8 mouse cellular contexts compared by ENCODE assay signal in the genomic region with DNA sequence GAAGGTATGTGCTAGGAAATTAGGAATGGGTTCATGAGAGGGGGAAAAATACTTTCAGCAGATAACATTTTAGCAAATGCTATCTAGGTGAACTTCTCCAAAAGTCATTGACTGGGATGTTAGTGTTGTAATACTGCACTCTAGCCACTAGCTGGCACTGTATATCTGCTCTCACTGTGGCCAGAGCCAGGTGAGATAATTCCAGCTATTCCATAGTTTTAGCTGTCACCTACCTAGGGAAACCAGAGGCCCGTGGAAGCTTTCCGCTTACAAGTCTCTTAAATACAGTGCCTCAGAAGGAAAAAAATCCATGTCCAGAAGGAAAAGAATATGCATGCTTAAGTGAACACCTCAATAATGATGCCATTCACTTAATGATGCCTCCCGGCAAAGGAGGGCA. TPM values are rescaled to one million over a fixed set of nuclear protein-coding genes. Genes with fewer than 3 reads are reported as not detected.
DNase-seq lines count a peak whose midpoint lies in the region; ATAC-seq and TF ChIP-seq lines count a peak whose summit lies in the region.

No protein-coding gene starts in this region.

- no peak overlapping the region for H3K27ac ChIP-seq in forebrain, embryonic 13.5 days
- no peak overlapping the region for H3K27ac ChIP-seq in forebrain, embryonic 15.5 days (replicated peaks)
- H3K27ac ChIP-seq in testis, adult 2 months (ENCODE audit: control insufficient read depth, insufficient read depth, low read depth, low read length) = no peak overlapping the region
- H3K27ac ChIP-seq in stomach, postnatal 0 days (replicated peaks) = no peak overlapping the region

- peak; percentile 29; the same call in 1 of the 2 replicates for TF ChIP-seq CTCF in testis, adult 2 months (IDR thresholded peaks at IDR 0.05; ENCODE audit: control insufficient read depth, insufficient read depth, insufficient replicate concordance, low read depth, low read length)
- TF ChIP-seq CTCF in stomach, postnatal 0 days (IDR thresholded peaks at IDR 0.05; ENCODE audit: low read depth) = peak; percentile 94

- H3K27me3 ChIP-seq in forebrain, embryonic 13.5 days = no peaks in the 10 kb centered on the region
- H3K27me3 ChIP-seq in forebrain, embryonic 15.5 days = no peaks in the 10 kb centered on the region
- H3K27me3 ChIP-seq in testis, adult 2 months (ENCODE audit: control insufficient read depth, insufficient read depth, low read length) = no peaks in the 10 kb centered on the region
- no peaks in the 10 kb centered on the region for H3K27me3 ChIP-seq in stomach, postnatal 0 days (ENCODE audit: control insufficient read depth, insufficient read depth, low read length)

- no peak overlapping the region for H3K4me2 ChIP-seq in forebrain, embryonic 13.5 days
- H3K4me2 ChIP-seq in forebrain, embryonic 15.5 days (replicated peaks) = no peak overlapping the region
- no peak overlapping the region for H3K4me2 ChIP-seq in stomach, postnatal 0 days (replicated peaks; ENCODE audit: low read depth)

- no peak for TF ChIP-seq POLR2A in testis, adult 2 months (IDR thresholded peaks at IDR 0.05; ENCODE audit: control insufficient read depth, low read depth, low read length)

- H3K9ac ChIP-seq in forebrain, embryonic 13.5 days = no peak overlapping the region
- no peak overlapping the region for H3K9ac ChIP-seq in forebrain, embryonic 15.5 days (replicated peaks)
- no peak overlapping the region for H3K9ac ChIP-seq in stomach, postnatal 0 days (ENCODE audit: low read length)

- no peaks in the 10 kb centered on the region for H3K4me1 ChIP-seq in forebrain, embryonic 13.5 days
- no peaks in the 10 kb centered on the region for H3K4me1 ChIP-seq in forebrain, embryonic 15.5 days
- H3K4me1 ChIP-seq in testis, adult 2 months (ENCODE audit: control insufficient read depth, insufficient read depth, low read length) = peaks cover 4% of the 10 kb centered on the region; the same call in 1 of the 2 replicates
- H3K4me1 ChIP-seq in stomach, postnatal 0 days (replicated peaks; ENCODE audit: control insufficient read depth, insufficient read depth) = no peaks in the 10 kb centered on the region

- ATAC-seq in forebrain, embryonic 13.5 days = 0 out of 2 replicates have a peak, but pooled peaks have one; percentile 57
- no peak for ATAC-seq in forebrain, embryonic 15.5 days (replicated peaks)
- peak; percentile 58 for ATAC-seq in inflammation-experienced regulatory T-cells, adult 6 months
- ATAC-seq in stomach, postnatal 0 days (ENCODE audit: low FRiP score, low TSS enrichment) = no peak

- no peak for TF ChIP-seq EP300 in stomach, postnatal 0 days (optimal IDR thresholded peaks at IDR 0.05)

- H3K36me3 ChIP-seq in forebrain, embryonic 13.5 days (ENCODE audit: poor library complexity, severe bottlenecking) = no peaks in the 10 kb centered on the region
- H3K36me3 ChIP-seq in forebrain, embryonic 15.5 days = no peaks in the 10 kb centered on the region
- no peaks in the 10 kb centered on the region for H3K36me3 ChIP-seq in testis, adult 2 months (ENCODE audit: control insufficient read depth, insufficient read depth, low read length)
- H3K36me3 ChIP-seq in stomach, postnatal 0 days (ENCODE audit: control insufficient read depth, insufficient read depth, low read length) = no peaks in the 10 kb centered on the region

- DNase-seq in testis, postnatal 10 days (ENCODE audit: low spot score) = no peak
- DNase-seq in stomach, postnatal 0 days (ENCODE audit: low spot score) = peak; percentile 19
- no peak for DNase-seq in thymus, adult 18-20 months
- no peak for DNase-seq in cerebellum, postnatal 36 days

- H3K4me3 ChIP-seq in forebrain, embryonic 13.5 days = no peak overlapping the region
- H3K4me3 ChIP-seq in forebrain, embryonic 15.5 days = no peak overlapping the region
- no peak overlapping the region for H3K4me3 ChIP-seq in testis, adult 2 months (ENCODE audit: control insufficient read depth, low read depth, low read length)
- no peak overlapping the region for H3K4me3 ChIP-seq in stomach, postnatal 0 days (ENCODE audit: low read depth, low read length)

- no peaks in the 10 kb centered on the region for H3K9me3 ChIP-seq in forebrain, embryonic 13.5 days (replicated peaks)
- no peaks in the 10 kb centered on the region for H3K9me3 ChIP-seq in forebrain, embryonic 15.5 days
- no peaks in the 10 kb centered on the region for H3K9me3 ChIP-seq in stomach, postnatal 0 days (ENCODE audit: control insufficient read depth, low read length)

- 52% methylated on average over 3 of the region's 3 CpGs for WGBS in forebrain, embryonic 13.5 days
- 44% methylated on average over 3 of the region's 3 CpGs for WGBS in forebrain, embryonic 15.5 days
- WGBS in stomach, postnatal 0 days = 40% methylated on average over 3 of the region's 3 CpGs

RNA-seq across cellular contexts. Expression of gene Alg10b, which starts 25.6 kb away (rescaled TPM):
- polyA plus RNA-seq in forebrain, embryonic 13.5 days (2015; fragmentation: Nextera tagmentation; extraction: Ambion mirVana) = 40.1 and 44.2 TPM in 2 replicates
- polyA plus RNA-seq in forebrain, embryonic 15.5 days (2015; fragmentation: Nextera tagmentation; extraction: Ambion mirVana) = 42.2 and 43.0 TPM in 2 replicates
- 2.7 and 4.1 TPM in 2 replicates for polyA plus RNA-seq in testis, adult 2 months (2012; rRNA removed)
- 10 to 100 TPM in 2 of 3 experiments, 1 to 10 TPM in 1; 9.8 to 10.6 (median 10.2) TPM for polyA plus RNA-seq in inflammation-experienced regulatory T-cells, adult 6 months (2017; shearing (Covaris generic))
- 11.3 TPM in 2 replicates for polyA plus RNA-seq in stomach, postnatal 0 days (2015; fragmentation: Nextera tagmentation; extraction: Ambion mirVana)

Comparison
In these comparisons a context has a peak if more than half of its experiments do, and no peak if none do; other contexts are left out.
1. ATAC-seq: peak in forebrain, embryonic 13.5 days (single experiment) and inflammation-experienced regulatory T-cells, adult 6 months (single experiment); none in forebrain, embryonic 15.5 days (single experiment) and stomach, postnatal 0 days (single experiment).